Mouse (Mus musculus) CH12F3 (cell line): Measurements from ENCODE around the gene Tmem50b.

Source experiments
- in situ Hi-C: fragments of 300-500 bp; cut with MboI; formaldehyde crosslinking; loops from 2 replicates; pipeline ENCODE4 v1.14.3; 2020; ENCODE audit warnings: low sequenced_read_pairs

The Tmem50b gene

GRCm38 (mm10) chr16:91571105-91571504, 26.5 kb downstream of the Tmem50b start:
- in situ Hi-C loops, result no loop called here

GRCm38 (mm10) chr16:91568960-91569359, 28.6 kb downstream of the Tmem50b start:
- in situ Hi-C loops, result no loop called here

DNA sequence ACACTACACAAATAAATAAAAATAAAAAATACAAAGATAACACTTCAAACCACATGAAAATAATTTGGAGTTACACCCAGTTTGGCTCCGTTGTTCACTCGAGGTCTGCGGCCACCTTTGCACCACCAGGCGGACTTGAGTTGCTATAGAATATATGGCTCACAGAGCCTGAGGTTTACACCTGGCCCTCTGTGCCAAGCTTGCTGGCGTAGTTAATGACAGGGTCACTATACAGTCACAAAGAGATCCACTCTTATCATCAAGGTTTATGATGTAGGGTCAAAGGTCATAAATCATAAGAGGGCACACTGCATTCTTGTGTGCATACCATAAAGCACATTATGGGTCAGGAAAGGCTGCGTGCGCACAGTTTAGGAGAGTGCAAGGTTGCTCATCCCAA, 31.6 kb downstream of the Tmem50b start:
- in situ Hi-C loops, result no loop called here

DNA sequence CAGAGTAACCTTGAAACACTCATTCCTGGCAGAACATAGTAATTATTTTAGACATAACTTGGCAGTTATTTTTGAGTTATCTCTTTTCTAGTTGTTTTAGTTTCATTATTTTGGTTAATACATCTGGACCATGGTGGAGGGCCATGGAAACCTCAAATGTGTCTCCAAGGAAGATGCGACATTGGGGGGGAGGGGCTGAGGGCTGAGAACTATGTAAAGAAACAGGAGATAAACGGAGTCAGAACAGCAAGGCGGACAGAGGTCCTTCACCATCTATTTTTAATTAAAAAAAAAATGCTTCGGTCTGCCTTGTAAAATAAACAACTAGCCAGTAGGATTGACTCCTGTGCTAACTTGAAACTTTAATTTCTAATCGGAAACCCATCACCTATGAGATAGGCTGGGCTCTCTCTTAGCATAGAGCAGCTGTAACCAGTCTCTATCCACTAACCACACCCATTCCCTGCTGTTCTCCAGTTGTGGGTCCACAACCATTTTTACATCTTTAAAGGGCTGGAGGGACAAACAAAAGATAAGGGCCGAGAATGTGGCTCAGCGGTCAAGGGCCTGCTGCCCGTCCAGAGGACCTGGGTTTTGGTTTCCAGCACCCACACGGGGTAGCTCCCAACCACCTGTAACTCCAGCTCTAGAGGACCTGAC, 32.2 kb downstream of the Tmem50b start:
- in situ Hi-C loops, result no loop called here

DNA sequence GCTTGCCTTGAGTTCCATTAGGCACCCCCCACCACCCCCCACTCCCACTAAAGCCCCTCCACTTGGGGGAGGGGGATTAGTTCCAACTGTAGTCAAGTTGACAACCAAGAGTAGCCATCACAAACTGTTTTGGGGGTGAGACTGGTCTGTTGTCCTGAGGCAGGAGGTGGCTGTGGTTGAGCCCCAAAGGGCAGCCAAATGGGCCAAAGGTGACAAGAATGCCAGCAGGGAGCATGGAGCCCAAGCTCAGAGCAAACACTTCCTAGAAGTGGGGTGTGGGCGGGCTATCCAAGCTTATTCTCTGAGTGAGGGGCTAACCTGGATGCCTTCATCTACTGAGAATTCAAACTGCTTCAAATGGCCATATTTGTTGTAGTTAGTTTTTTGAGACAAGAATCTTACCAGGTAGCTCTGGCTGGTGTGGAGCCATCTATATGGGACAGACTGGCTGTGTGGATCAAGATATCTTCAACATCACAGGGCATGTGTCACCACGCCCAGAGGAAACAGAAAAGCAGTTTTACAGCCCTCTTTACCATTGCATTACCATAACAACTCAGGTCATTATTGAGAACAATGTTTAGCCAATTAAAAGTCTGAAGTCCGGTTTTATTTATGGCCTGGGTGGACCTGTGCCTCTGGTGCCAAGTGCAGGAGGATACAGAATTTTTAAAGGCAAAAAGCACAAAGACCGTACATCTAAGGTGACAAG, 32.9 kb downstream of the Tmem50b start:
- in situ Hi-C loops, result no loop called here

DNA sequence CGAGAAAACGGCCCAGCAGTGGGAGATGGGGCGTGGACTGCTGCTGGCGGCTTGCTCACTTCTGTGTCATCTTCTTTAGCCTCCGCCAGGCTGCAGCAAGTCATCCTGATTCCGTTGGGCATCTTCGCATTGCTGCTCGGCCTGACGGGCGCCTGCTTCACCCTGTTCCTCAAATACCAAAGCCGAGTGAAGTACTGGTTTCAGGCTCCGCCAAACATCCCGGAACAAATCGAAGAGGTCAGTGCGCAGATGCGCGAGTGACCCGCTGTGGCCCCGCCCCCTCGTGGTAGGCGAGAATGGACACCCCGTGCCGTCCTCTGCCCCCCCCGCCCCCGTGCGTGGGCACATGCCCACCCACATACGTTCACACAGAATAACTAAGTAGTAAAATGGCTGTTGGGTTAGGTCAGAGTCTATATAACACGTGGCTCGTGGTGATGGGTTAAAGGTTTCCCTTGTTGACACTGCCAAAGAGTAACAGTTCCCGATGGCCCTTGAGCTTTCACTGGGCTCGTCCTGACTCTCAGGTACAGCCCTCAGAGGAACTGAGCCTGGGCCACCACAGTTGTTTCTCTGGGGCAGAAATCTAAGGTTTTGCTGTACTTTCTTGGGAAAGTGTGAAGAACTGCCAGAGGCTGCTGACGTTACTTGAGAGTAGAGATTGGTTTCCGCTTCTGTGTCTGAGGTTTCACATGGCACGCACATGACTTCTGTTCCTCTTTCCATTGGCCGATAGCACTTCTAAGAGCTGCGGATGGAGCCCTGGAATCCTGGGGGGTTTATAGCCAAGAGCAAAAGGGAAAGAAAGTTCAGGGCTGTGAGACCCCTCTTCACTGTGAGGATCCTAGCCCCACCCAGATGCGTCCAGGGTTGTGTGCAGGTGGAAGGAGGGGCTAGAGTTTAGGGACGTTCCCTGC, 35.8 kb downstream of the Tmem50b start:
- in situ Hi-C loops, result no loop called here

GRCm38 (mm10) chr16:91561099-91561498, 36.5 kb downstream of the Tmem50b start:
- in situ Hi-C loops, result no loop called here

DNA sequence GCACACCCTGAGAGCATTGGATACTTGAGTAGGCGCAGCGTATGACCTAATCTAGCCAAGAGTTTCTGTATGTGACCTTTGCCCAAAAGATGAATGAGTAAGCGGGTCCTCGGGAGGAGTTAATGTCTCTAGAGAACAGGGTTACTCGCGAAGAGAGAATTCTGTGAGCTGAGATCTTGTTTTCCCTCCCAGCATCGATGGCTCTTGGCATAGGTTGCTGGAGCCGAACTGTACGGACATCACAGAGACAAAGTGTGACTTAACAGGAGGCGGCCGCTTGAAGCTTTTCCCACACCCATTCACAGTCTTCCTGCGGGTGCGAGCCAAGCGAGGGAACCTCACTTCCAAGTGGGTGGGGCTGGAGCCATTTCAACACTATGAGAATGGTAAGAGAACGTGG, 39.9 kb downstream of the Tmem50b start:
- in situ Hi-C loops, result no loop called here

DNA sequence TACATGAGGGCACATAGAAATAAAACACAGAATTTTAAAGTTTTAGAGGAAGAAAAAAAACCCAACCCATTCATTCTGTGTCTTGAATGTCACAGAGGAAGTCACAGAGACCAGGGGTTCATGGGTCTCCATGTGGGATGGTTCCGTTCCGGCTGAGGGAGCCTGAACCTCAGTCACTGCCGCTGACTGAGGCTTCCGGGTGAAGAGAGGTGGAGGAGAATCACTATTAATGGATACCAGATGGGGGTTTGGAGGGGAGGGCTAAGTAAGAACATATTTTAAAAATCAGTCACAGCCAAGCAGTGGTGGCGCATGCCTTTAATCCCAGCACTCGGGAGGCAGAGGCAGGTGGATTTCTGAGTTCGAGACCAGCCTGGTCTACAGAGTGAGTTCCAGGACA, 40.4 kb downstream of the Tmem50b start:
- in situ Hi-C loops, result no loop called here

DNA sequence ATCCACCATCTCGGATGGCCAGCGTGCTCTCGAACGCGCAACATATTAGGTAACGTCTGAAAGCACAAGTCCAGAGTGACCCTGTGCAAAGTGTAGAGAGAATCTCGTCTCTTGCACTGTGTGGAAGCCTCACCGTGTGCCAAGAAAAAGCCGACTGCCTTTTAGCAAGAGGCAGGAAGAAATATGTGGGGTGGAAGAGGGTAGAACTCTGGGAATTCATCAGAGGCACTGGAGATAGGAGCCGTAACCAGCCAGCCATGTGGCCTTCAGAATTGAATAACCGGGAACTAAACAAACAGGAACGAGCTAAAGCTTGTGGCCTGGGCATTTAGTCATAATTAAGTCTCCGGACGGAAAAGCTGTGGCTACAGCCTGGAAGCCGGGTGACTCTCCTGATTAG, 40.9 kb downstream of the Tmem50b start:
- in situ Hi-C loops, result no loop called here

DNA sequence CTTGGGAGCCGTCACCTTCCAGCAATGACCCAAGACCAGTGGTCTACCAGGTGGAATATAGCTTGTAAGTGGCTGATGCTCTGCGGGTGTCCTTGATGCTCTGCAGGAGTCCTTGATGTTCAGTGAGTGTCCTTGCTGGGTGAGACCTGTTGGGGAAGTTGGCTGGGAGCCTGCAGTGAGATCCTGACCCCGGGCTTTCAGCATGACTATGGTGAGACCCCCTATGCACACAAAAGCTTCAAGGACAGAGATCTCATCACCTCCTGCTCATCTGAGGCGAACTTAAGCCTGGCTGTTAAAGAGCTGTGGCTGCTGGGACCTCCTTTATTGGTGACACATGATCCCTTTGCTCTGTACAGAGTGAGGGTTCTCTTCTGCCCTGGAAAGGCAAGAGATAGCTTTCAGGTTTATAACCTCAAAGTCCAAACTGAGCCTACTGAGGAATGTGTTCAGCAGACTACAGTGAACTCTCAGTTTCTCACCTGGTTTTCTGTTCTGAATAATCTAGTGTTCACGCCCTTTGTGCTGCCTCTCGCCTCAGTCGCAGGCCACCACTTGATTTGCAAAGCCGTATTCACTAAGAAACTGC, 42.5 kb downstream of the Tmem50b start:
- in situ Hi-C loops, result no loop called here

GRCm38 (mm10) chr16:91553625-91554024, 44.0 kb downstream of the Tmem50b start:
- in situ Hi-C loops, result no loop called here

DNA sequence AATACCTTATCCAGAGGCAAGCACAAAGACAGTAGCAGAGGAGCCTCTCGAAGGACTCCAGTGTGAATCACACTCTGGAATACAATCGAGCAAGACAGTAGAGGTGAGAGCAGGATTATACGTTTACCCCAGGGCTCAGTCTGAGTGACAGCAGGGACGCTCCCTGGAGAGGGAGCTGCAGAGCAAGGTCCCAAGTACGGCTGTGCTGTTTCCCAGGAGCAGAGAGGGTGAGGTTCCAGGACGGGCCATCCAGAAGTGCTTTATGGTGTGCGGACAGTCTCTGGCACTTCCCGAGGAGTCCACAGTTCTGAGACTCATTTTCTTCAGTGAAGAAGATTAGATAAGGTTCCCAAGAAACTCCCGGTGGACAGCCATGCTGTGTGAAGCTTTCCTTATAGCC, 45.5 kb downstream of the Tmem50b start:
- in situ Hi-C loops, result no loop called here

DNA sequence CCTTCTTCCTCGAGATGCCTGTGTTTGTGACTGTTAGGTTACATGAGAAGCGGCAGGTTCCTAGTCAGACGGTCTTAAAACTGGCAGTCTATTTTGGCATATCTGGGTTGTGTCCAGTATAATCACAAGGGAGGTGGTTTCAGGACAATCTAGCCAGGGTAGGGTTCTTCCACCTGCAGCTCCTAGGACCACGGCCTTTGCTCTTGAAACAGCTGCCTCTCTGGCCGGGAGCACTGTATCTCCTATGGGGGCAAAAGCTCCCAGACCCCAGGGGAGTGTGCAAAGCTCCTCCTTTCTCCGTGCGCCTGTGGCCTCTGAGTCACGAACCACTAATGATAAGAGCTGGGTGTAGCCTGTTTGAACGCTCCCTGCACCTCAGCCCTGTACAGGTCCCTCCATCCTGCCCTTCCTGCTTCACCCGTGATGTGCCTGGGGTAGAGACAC, 46.5 kb downstream of the Tmem50b start:
- in situ Hi-C loops, result no loop called here

GRCm38 (mm10) chr16:91549616-91550015, 48.0 kb downstream of the Tmem50b start:
- in situ Hi-C loops, result no loop called here

DNA sequence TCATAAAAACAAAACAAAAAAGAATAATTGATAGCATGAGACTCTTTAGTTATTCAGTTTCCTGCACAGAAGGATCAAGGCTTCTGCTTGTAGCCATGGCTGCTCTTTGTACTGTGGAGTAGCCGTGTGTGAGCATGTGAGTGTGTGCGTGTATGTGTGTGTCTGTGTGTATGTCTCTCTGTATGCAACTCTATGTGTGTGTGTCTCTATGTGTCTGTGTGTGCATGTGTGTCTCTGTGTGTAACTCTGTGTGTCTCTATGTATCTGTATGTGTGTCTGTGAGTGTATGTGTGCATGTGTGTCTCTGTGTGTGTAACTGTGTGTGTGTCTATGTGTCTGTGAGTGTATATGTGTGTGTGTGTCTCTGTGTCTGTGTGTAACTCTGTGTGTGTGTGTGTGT, 48.6 kb downstream of the Tmem50b start:
- in situ Hi-C loops, result no loop called here

DNA sequence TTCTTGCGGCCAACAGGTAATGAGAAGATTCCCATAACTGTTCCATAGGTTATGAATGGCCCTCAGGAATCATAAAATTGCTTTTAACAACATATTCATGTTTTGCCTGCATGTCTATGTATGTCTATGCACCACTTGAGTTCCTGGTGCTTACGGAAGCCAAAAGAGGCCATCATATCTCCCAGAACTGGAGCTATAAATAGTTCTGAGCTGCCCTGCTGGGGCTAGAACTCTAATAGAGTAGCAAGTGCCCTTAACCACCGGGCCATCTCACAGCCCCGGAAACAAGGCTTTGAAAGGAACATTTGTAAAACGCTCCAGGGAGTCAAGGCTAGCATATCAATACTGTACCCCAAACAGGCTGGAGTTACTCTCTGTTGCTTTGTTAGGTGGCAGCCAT, 49.0 kb downstream of the Tmem50b start:
- in situ Hi-C loops, result no loop called here

DNA sequence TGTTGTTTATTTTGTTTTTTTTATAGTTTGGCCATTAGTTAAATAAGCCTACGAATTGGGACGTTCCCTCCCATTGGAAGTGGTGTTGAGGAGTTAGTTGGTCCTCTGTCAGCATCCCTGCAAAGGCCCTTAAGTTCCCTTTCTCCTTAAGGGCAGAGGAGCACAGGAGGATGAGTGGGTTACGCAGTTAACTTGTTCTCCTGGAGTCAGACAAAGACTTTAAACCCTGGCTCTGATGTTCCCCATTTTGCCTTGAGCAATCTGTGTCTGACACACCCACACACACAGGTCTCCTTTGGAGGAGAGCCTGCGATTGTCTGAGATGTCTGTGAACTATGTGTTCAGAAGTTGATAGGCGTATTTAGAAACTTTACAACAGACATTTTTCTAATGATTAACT, 49.6 kb downstream of the Tmem50b start:
- in situ Hi-C loops, result no loop called here

- in situ Hi-C loops, result no loop called here
Measured at GRCm38 (mm10) chr16:91546836-91547741, 50.5 kb downstream of the Tmem50b start, which contains the start of gene Ifngr2. Gene Ifngr2, plus strand, starts transcription at chr16:91547072.

DNA sequence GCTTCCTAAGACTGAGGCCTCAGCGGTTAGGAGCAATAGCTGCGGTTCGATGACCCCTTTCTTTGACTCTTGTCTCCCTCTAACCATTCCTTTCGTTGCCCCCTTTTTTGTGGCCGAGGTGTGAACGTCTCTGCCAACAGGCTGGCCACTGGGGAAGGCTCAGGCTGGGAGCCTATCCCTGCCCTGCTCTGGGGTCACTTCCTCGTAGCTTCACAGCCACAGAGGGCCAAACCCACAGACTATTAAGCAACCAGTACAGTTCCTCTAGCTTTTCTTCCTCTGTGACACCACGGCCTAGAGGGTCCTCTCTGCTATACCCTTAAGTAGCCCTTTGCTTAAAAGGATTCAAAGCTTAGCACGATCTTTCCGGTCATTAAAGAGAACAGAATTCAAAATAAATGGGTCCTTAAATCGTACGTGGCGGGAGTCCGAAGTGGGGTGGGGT, 51.2 kb downstream of the Tmem50b start:
- in situ Hi-C loops, result no loop called here
